Mouse (Mus musculus): Measurements from ENCODE around the gene Madcam1.
"Not testable (repeated sequence)": the region's sequence is repeated elsewhere in the genome, so short reads cannot be mapped to it uniquely, and the experiment has no call there.

The Madcam1 gene

GRCm38 (mm10) chr10:79689178-79689577, 24.8 kb downstream of the Madcam1 start:
- no peak for DNase-seq (ENCODE audit: low spot score)

- DNase-seq (ENCODE audit: low spot score): no peak
Measured at GRCm38 (mm10) chr10:79691986-79692548, 27.7 kb downstream of the Madcam1 start.

GRCm38 (mm10) chr10:79693580-79694378, 29.4 kb downstream of the Madcam1 start:
- no peak for DNase-seq (ENCODE audit: low spot score)

GRCm38 (mm10) chr10:79694379-79694655, 30.0 kb downstream of the Madcam1 start:
- DNase-seq (ENCODE audit: low spot score): no peak

GRCm38 (mm10) chr10:79695231-79696128, 31.1 kb downstream of the Madcam1 start:
- peak; percentile 69 for DNase-seq (ENCODE audit: low spot score)

- DNase-seq (ENCODE audit: low spot score): peak; percentile 46
Measured at GRCm38 (mm10) chr10:79696129-79696651, 31.8 kb downstream of the Madcam1 start.

GRCm38 (mm10) chr10:79697916-79698315, 33.6 kb downstream of the Madcam1 start:
- no peak for DNase-seq (ENCODE audit: low spot score)

- DNase-seq (ENCODE audit: low spot score): no peak
Measured at GRCm38 (mm10) chr10:79698459-79698858, 34.1 kb downstream of the Madcam1 start.

- DNase-seq (ENCODE audit: low spot score): no peak
Measured at GRCm38 (mm10) chr10:79700676-79701075, 36.3 kb downstream of the Madcam1 start.

GRCm38 (mm10) chr10:79701443-79702129, 37.2 kb downstream of the Madcam1 start:
- DNase-seq (ENCODE audit: low spot score): peak; percentile 50

GRCm38 (mm10) chr10:79702970-79703369, 38.6 kb downstream of the Madcam1 start:
- not testable (repeated sequence) for DNase-seq (ENCODE audit: low spot score)

GRCm38 (mm10) chr10:79703541-79703940, 39.2 kb downstream of the Madcam1 start:
- DNase-seq (ENCODE audit: low spot score): no peak

- peak; percentile 97 for DNase-seq (ENCODE audit: low spot score)
Measured at GRCm38 (mm10) chr10:79704065-79704969, 40.0 kb downstream of the Madcam1 start, which contains the start of gene Bsg. Gene Bsg, plus strand, starts transcription at chr10:79704491.

GRCm38 (mm10) chr10:79704970-79705360, 40.6 kb downstream of the Madcam1 start:
- DNase-seq (ENCODE audit: low spot score): no peak

- no peak for DNase-seq (ENCODE audit: low spot score)
Measured at GRCm38 (mm10) chr10:79705951-79706350, 41.6 kb downstream of the Madcam1 start.

- peak; percentile 64 for DNase-seq (ENCODE audit: low spot score)
Measured at GRCm38 (mm10) chr10:79706406-79707094, 42.2 kb downstream of the Madcam1 start.

- no peak for DNase-seq (ENCODE audit: low spot score)
Measured at GRCm38 (mm10) chr10:79707162-79707561, 42.8 kb downstream of the Madcam1 start.

GRCm38 (mm10) chr10:79707759-79708158, 43.4 kb downstream of the Madcam1 start:
- DNase-seq (ENCODE audit: low spot score): no peak

GRCm38 (mm10) chr10:79708668-79709067, 44.3 kb downstream of the Madcam1 start:
- no peak for DNase-seq (ENCODE audit: low spot score)

- no peak for DNase-seq (ENCODE audit: low spot score)
Measured at GRCm38 (mm10) chr10:79709307-79709706, 44.9 kb downstream of the Madcam1 start.

Measured in adipocyte (in vitro differentiated cells).